Mouse (Mus musculus) megakaryocyte, embryonic 14.5 days (primary cell): ENCODE data around the gene Phactr1.

ENCODE experiments used
- FLI1 ChIP-seq: IDR thresholded peaks from 2 replicates; pipeline ENCODE4 v1.6.1; 2012; ENCODE audit warnings: low read length, inconsistent platforms, mixed read lengths
- GATA1 ChIP-seq: IDR thresholded peaks from 3 replicates; pipeline ENCODE4 v1.6.1; 2012; ENCODE audit warnings: mixed read lengths, low read length, inconsistent platforms, borderline replicate concordance

- TF ChIP-seq GATA1 (no peak), FLI1 (no peak)
Observed at GRCm38 (mm10) chr13:42990493-42991111, 310.2 kb downstream of the Phactr1 start.
